Mouse (Mus musculus) erythroblast, embryonic 14.5 days (primary cell): ENCODE measurements around the gene Serbp1.

Experiments
- GATA1 ChIP-seq: IDR thresholded peaks from 2 replicates; pipeline ENCODE4 v1.6.1; 2012; ENCODE audit warnings: low read length, inconsistent platforms, mixed read lengths
- TAL1 ChIP-seq: IDR thresholded peaks from 3 replicates; pipeline ENCODE4 v1.6.1; 2012; ENCODE audit warnings: low read length, inconsistent platforms, mixed read lengths

- no peak for TF ChIP-seq GATA1
- no peak for TF ChIP-seq TAL1
Measured at GRCm38 (mm10) chr6:67264935-67265334, 27.0 kb downstream of the Serbp1 start.
